Mouse (Mus musculus): ENCODE results near the gene Llgl2.
A peak's percentile ranks its signal among the peaks of the same experiment; 100 is the strongest.

The Llgl2 gene

GRCm38 (mm10) chr11:115902831-115903230 is 79.0 kb downstream of the Llgl2 start:
- DNase-seq (ENCODE audit: low read depth in 1 of 2, low spot score in 2 of 2) = peak; percentile 77 to 80

GRCm38 (mm10) chr11:115903384-115904230 is 79.8 kb downstream of the Llgl2 start:
- DNase-seq (ENCODE audit: low read depth in 1 of 2, low spot score in 2 of 2) = no peak

GRCm38 (mm10) chr11:115904231-115904955 is 80.5 kb downstream of the Llgl2 start:
- no peak for DNase-seq (ENCODE audit: low read depth in 1 of 2, low spot score in 2 of 2)

All from monocyte, adult 2 months (primary cell).